Mouse (Mus musculus) telencephalon, adult 2 months (tissue): ENCODE data around the gene Id4.
A peak's percentile ranks its signal among the peaks of the same experiment; 100 is the strongest.

Source experiments
- DNase-seq: peaks from one replicate; pipeline ENCODE4 v3.0.0-alpha.2; 2011; ENCODE audit warnings: low read depth, low spot score

The Id4 gene

GRCm38 (mm10) chr13:48260690-48261278, at the start of gene Id4:
Gene Id4 (plus strand): TSS chr13:48261228.
- DNase-seq = peak; percentile 92

DNA sequence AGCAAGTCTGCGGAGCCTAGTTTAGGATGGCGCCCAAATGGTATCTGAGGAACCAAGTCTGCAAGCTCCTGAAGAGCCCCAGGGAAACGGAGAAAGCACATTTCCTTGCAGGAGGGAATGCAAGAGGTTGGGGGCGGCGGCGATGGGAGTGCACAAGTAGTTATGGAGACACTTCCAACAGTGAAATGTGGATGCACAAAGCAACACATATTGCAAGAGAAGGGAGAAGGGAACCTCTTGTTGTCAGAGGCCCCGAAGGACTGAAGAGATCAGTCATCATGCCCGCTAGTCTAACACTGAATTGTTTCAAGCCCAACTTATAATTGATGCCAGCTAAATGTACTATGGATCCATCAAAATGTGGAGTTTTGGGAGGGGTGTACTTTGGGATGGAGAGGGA, 33.9 kb upstream of the Id4 start:
- peak; percentile 3 for DNase-seq

DNA sequence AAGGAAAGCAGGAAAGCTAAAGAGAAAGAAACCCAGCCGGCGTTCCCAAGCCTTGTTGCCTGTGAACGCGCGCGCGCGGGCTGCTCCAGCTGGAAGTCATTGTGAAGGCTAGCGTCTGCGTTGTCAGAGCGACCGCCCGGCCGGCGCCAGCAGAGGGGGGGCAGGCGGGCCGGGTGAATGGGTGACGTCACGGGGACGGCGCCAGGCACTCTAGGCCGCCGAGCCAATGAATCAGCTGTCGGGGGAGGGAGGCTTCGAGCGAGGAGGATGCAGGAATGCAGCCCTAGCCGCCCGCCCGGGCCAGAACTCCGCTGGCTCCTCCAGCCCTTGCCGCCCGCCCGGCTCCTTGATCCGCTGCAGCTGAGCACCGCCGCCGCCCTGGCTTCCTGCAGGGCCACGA, 33.3 kb upstream of the Id4 start:
- peak; percentile 84 for DNase-seq

DNA sequence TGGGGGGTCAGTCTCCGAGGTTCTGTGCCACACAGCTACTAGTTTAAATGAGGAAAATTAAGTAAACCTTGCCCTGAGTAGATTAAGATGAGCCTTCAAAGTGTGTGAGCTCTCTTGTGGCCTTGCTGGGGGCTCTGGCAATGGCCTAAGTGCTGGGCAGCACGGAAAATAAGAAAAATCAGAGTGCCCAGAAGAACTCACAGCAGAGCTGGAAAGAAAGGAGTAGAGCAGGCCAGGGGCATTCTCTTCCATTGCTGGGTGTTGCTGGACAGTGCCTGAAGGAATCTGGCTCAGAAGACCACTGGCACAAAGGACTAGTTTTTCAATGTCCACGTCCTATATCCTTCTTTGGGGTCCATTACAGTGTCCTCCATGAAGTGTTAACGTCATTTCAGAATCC, 32.9 kb upstream of the Id4 start:
- DNase-seq = no peak

GRCm38 (mm10) chr13:48230996-48231395, 30.0 kb upstream of the Id4 start:
- DNase-seq = peak; percentile 34

DNA sequence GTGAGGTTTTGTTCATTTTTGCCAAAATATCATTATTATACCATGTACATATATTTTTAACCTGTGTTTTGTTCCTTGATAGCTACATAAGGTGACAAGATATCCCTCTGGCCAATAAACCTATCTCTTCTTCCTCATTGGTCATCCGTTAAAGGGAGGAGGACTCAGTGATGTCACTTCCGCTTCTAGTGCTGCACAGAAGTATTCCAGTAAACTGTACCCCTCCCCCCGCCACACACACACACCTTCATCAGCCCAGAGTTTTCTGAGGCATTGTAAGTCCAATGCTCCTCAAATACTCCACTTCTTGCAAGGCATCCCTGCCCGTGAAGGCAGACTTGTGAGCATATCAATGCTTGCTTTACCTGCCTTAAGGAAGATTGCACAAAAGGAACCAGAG, 24.6 kb upstream of the Id4 start:
- no peak for DNase-seq

- no peak for DNase-seq
Observed at GRCm38 (mm10) chr13:48236865-48237264, 24.2 kb upstream of the Id4 start.

DNA sequence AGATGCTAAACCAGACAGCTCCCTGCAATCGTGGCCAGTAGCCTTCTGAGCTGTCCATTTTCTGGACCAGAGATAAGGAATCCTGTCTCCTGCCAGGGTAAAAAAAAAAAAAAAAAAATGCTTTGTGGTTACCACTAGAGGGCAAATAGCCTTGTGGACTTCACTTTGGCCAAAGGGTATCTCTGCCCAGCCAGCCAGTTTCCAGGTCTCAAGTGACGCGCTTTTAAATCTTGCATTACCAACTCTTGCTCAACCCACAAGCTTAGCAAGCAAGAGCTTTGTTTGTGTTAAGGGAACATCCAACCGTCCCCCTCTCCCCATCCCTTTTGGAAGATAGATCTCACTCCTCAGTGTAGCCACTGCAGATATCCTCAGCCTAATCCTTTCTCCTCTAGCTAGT, 23.5 kb upstream of the Id4 start:
- no peak for DNase-seq

GRCm38 (mm10) chr13:48245235-48246012, 15.6 kb upstream of the Id4 start:
- DNase-seq = no peak

DNA sequence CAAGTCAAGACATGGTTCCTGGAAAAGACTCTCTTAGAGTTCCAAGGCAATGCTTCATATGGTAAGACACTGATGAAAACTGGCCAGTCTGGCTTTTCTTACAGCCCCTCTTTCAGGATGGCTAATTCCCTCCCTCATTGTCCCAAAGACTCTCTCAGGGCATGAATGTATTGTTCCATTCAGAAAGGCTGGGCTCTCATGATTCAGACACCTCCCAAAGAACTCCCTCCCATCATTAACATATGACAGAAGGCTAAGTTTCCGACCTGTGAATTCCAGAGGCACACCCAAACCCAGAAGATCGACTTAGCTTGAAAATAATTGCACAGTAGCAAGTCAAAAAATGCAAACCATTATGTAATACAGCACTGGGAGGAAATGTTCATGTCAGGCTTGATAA, 8.5 kb upstream of the Id4 start:
- no peak for DNase-seq

GRCm38 (mm10) chr13:48255026-48255425, 6.0 kb upstream of the Id4 start:
- DNase-seq = no peak

GRCm38 (mm10) chr13:48261341-48262221, 553 bp downstream of the Id4 start:
- DNase-seq = no peak

DNA sequence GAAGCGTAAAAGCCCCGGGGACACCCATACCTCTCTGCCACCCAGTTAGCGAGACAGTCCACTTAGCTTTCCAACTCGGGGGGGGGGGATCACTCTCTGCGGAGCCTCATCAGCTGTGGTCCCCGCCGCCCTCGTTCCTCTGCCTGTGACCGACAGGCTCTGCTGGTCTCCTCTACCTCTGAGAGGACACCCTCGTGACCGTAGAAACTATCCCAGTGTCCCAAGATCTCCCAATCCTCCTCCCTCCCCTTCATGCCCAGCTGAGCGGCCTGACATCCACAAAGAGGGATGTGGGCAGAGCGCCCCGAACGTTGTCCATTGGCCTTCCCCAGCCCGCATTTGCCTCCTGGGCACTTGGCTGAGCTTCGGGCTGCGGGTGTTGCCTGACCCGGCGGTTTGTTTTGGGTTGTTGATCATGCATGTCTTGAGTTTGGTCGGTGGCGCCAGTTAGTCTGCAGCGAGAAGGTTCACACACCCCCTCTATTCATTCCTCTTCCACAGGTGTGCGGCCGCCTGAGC, 1.5 kb downstream of the Id4 start:
- DNase-seq = no peak

- DNase-seq = no peak
Observed at GRCm38 (mm10) chr13:48265029-48265428, 4.0 kb downstream of the Id4 start.

DNA sequence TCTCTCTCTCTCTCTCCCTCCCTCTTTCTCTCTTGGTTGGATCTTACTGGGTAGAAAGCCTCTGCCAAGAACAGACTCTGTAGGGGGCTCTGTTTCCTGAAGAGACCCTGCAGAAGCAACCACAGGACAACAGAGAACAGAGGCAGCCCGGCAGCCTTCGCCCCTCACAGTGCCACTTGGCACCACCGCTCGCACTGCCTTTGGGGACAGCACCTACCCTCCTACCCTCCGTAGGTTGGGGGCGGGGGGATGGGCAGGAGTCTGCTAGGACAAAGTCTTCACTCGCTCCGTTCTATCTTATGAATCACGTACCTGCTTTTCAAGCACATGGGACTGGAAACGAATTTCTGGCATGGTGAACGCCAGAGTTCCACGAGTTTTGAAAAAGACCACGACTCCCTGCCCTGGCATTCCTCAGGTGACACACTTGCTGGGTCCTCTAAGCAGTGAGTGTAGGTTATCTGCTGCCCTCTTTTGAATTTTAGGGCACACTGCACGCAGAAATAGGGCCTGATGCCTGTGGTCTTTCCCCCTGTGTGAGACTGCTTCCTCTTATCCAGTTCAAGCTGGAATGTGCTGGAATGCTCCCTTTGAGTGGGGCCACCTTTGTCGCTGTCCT, 12.5 kb downstream of the Id4 start:
- DNase-seq = no peak

- DNase-seq = no peak
Observed at GRCm38 (mm10) chr13:48274107-48274506, 13.1 kb downstream of the Id4 start.

GRCm38 (mm10) chr13:48276981-48277380, 16.0 kb downstream of the Id4 start:
- no peak for DNase-seq

GRCm38 (mm10) chr13:48284426-48284825, 23.4 kb downstream of the Id4 start:
- DNase-seq = no peak

- DNase-seq = no peak
Observed at GRCm38 (mm10) chr13:48284918-48285693, 24.1 kb downstream of the Id4 start.

DNA sequence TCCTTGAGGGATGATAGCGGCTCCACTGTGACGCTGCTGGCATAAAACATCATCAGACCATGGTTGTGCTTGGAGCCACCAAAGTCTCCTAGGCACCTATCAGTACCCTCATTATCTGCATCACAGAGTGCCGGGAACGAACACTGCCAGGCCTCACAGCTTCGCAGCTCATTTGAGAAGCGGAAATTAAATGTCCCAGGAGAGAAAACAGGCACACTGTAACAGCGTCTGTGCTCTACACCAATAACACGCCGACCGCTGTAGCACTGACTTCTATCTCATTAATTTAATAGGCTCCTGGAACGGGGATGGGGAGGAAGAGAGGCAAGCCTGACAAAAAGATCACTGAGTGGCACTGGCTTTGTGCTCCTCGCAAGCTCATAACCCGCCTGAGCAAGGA, 29.4 kb downstream of the Id4 start:
- DNase-seq = no peak

GRCm38 (mm10) chr13:48314500-48314899, 53.5 kb downstream of the Id4 start:
- no peak for DNase-seq
